Mouse (Mus musculus): Measurements from ENCODE around the gene Gm7102.

DNA sequence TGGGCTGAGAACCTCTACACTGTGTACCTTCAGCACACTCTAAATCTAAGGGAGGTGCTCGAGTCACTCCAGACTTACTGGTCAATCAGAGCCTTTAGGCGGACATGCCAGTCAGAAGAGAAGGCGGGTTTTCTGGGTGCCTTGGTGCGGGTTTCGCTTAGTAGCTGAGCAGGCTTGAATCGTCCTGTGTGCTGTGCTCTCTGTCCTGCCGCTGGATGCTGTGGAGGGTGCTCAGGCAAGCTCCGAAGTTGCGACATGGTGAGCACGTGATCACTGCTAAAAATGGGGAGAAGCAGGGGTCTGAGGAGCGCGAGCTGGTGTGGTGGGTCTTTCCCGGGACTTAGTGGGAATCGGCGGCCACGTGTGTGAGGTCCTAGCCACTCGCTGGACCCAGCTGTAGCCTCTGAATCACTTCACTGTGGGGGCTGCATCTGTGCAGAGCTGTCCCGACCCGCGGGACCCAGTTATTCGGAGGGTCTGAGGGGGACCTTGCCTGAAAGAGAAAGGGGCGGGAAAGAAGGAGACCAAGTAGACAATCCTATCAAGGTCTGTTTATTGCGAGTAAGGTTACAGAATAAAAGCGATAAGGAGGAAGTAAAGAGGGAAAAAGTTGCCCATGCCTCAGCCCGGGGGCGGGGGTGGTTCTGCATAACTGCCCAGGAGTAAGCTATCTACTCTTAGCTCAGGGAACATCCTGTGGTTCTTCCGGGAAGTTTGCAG, 24.2 kb downstream of the Gm7102 start:
- TF ChIP-seq CTCF (IDR thresholded peaks at IDR 0.05) = no peak
- TF ChIP-seq EP300 (IDR thresholded peaks at IDR 0.05) = no peak

Data from lung, postnatal 0 days (tissue).